Mouse (Mus musculus) forebrain, embryonic 12.5 days (tissue): ENCODE results near the gene Pbxip1. TPM values are rescaled to one million over a fixed set of nuclear protein-coding genes. Genes with fewer than 3 reads are reported as not detected.
A peak's percentile ranks its signal among the peaks of the same experiment; 100 is the strongest.

Experiments used
- ATAC-seq: fragments of 200-750 bp; cut with Nextera tagmentation; 2 replicates; pipeline ENCODE4 v1.8.0; 2017; ENCODE audit warnings: moderate TSS enrichment; ENCODE audit not compliant: low FRiP score
- H3K27ac ChIP-seq: fragments of 300-500 bp; sonication (generic); 2 replicates; pipeline ENCODE4 v1.5.1; 2016; ENCODE audit warnings: mild to moderate bottlenecking
- H3K27me3 ChIP-seq: fragments of 300-500 bp; sonication (generic); 2 replicates; pipeline ENCODE4 v1.6.1; 2016; ENCODE audit warnings: mild to moderate bottlenecking
- H3K36me3 ChIP-seq: fragments of 300-500 bp; sonication (generic); replicated peaks from 2 replicates; pipeline ENCODE4 v1.6.1; 2016; ENCODE audit warnings: mild to moderate bottlenecking
- H3K4me1 ChIP-seq: fragments of 300-500 bp; sonication (generic); 2 replicates; pipeline ENCODE4 v1.6.1; 2016
- H3K4me2 ChIP-seq: fragments of 300-500 bp; sonication (generic); 2 replicates; pipeline ENCODE4 v1.6.1; 2016; ENCODE audit warnings: mild to moderate bottlenecking, moderate library complexity
- H3K4me3 ChIP-seq: fragments of 300-500 bp; sonication (generic); replicated peaks from 2 replicates; pipeline ENCODE4 v1.5.1; 2016; ENCODE audit warnings: mild to moderate bottlenecking
- H3K9ac ChIP-seq: fragments of 300-500 bp; sonication (generic); 2 replicates; pipeline ENCODE4 v1.6.1; 2016; ENCODE audit warnings: mild to moderate bottlenecking
- H3K9me3 ChIP-seq: fragments of 300-500 bp; sonication (generic); 2 replicates; pipeline ENCODE4 v1.6.1; 2016
- WGBS: fragments of 180-500 bp; shearing (Covaris S2); methylation state at CpG from one replicate; pipeline ENCODE4 v1.1.7; 2016; 5-methylcytosine and 5-hydroxymethylcytosine counted together
- polyA plus RNA-seq: library from polyadenylated mRNA; unstranded; fragments of >200 nt; fragmentation: Nextera tagmentation; extraction: Ambion mirVana; gene quantifications from 2 replicates; pipeline ENCODE4 v1.2.1, GENCODE M21; 2016

Pbxip1 gene
- polyA plus RNA-seq, 1 experiment from 2014 or later: 14.4 TPM

DNA sequence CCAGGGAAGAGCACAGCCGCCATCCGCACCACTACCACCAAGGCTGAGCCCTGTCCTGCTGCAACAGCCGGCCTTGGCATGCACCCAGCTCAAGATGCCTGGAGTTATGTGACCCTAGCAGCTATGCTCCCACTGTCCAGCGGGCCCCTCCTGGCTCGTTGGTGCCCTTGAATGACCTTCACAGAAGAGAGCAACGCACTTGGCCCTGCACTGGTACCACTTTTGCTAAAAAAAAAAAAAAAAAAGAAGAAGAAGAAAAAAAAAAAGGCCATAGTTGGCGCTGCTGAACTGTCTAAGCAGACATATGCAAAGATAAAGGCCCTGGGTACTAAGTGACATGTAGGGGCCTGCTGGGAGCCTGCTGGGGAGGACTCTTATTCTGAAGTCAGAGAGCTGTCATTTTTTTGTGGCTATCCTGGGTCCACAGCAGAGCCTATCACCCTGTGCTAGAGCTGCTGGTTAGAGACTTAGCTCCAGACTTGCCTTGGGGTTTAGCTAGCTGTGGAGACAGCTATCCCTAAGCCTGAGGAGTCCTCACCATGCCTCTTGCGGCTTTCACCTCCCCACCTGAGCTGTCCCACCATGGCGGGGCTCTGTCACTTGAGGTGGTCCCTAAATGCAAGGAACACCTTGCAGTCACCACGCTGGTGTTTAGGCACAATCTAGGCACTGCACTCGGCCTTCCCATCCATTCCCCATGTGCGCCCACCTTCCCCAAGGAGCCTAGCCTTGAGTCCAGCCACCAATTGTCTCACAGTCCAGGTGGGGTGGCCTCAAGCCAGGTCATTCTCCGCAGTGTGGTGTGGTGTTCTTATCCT, 12.4 kb downstream of the Pbxip1 start:
- H3K27ac ChIP-seq: no peak overlapping the region
- H3K36me3 ChIP-seq: no peaks in the 10 kb centered on the region; the same call in 1 of the 2 replicates
- H3K4me3 ChIP-seq: no peak overlapping the region
- H3K9ac ChIP-seq: no peak overlapping the region
- H3K27me3 ChIP-seq: no peaks in the 10 kb centered on the region
- no peak for ATAC-seq
- no peak overlapping the region for H3K4me2 ChIP-seq
- H3K4me1 ChIP-seq: peaks cover 3% of the 10 kb centered on the region; the same call in 1 of the 2 replicates
- WGBS: 72% methylated on average over 13 of the region's 13 CpGs
- H3K9me3 ChIP-seq: no peaks in the 10 kb centered on the region

DNA sequence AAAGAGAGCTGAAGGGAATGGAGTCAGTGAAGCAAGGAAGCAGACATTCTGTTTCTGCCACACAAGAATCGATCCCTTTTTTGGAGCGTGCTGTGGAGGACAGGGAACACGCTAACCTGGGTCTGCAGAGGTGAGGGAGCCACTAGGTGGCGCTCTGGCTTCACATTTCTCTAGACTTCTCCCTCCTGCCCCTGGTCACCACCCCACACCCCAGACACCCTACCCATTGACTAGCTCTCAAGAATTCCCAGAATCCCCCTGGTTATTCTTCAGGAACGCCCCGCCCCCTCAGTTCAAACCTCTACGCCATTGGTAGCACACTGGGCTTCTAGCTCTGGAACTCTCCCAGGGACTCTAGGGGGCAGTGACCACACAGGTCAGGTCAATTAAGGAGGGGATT, 13.0 kb downstream of the Pbxip1 start:
- Histone ChIP-seq H3K4me3 (no peak overlapping the region), H3K4me1 (peaks cover 3% of the 10 kb centered on the region; the same call in 1 of the 2 replicates), H3K4me2 (no peak overlapping the region), H3K9me3 (no peaks in the 10 kb centered on the region), H3K27me3 (no peaks in the 10 kb centered on the region), H3K27ac (no peak overlapping the region), H3K9ac (no peak overlapping the region), H3K36me3 (no peaks in the 10 kb centered on the region; the same call in 1 of the 2 replicates)
- peak; percentile 74 for ATAC-seq
- WGBS: 46% methylated on average over 7 of the region's 7 CpGs

DNA sequence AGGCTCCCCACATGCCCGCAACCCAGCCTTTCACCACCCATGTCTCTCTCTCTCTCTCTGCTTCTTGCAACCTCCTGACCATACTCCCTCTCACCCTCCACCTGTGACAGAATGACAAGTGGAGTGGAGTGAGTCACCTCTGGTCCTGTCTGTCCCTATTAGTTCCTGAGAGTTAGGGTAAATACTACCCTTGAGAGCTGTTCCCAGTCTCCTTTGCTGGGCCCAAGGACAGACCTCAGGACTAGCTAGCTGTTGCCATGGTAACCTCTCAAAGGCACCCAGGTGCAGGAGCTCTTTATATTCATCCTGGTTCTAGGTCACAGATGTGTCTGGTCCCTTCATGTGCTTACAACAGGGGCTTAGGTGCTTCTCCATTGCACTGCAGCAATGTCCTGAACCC, 15.4 kb downstream of the Pbxip1 start:
- H3K4me2 ChIP-seq: no peak overlapping the region
- H3K4me3 ChIP-seq: no peak overlapping the region
- H3K36me3 ChIP-seq: no peaks in the 10 kb centered on the region
- H3K27ac ChIP-seq: no peak overlapping the region
- H3K4me1 ChIP-seq: peaks cover 5% of the 10 kb centered on the region; the same call in 1 of the 2 replicates
- no peaks in the 10 kb centered on the region for H3K9me3 ChIP-seq
- no peak overlapping the region for H3K9ac ChIP-seq
- no peak for ATAC-seq
- no peaks in the 10 kb centered on the region for H3K27me3 ChIP-seq
- 95% methylated on average over 1 of the region's 1 CpGs for WGBS

DNA sequence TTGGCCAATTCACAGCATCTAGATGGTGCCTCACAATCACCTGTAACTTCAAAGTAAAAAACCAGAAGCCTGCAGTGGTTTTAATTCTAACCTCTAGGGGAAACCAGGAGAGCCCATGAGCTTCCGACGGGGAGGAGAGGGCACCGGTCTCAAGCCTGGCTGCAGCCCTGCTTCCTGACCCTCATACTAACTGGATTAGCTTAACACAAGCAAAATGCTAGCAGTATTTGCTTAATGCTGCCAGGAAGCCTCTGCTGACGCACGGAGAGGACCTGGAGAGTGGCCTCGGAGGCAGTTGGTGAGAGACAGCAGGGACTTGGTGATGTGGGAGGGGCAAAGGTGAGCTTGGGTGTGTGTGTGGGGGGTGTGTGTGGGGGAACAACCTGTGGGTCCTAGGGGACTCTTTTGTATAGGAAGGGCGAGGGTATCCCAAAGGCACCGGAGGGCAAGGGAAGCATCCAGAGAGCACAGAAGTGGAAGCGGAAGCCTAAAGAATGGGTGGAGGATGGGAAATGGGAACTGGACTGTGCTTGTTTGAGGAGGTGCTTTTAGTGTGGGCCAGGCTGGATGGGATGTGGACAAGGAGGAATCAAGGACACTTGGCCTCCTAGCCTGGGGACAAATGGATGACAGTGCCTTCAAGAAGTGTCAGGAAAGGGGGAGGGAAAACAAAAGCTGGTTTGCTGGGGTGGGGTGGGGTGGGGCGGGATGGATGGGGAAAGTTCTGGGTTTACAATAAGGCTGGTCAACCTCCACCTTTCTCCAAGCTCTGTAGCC, 18.1 kb downstream of the Pbxip1 start, which contains the start of gene Pmvk:
TSS of gene Pmvk (plus strand) at position 141 of the 777 bp plus-strand sequence.
- whole genome bisulfite sequencing: 59% methylated on average over 10 of the region's 10 CpGs
- no peak within 1 kb of the TSS for H3K4me3 ChIP-seq
- H3K27ac ChIP-seq: no peak within 1 kb of the TSS
- no peak within 1 kb of the TSS for H3K4me2 ChIP-seq
- H3K9ac ChIP-seq: no peak within 1 kb of the TSS
- ATAC-seq: no peak
- no peaks in the 10 kb centered on the region for H3K9me3 ChIP-seq
- H3K27me3 ChIP-seq: no peaks in the 10 kb centered on the region
- H3K36me3 ChIP-seq: no peaks in the 10 kb centered on the region
- H3K4me1 ChIP-seq: peaks cover 10% of the 10 kb centered on the region

DNA sequence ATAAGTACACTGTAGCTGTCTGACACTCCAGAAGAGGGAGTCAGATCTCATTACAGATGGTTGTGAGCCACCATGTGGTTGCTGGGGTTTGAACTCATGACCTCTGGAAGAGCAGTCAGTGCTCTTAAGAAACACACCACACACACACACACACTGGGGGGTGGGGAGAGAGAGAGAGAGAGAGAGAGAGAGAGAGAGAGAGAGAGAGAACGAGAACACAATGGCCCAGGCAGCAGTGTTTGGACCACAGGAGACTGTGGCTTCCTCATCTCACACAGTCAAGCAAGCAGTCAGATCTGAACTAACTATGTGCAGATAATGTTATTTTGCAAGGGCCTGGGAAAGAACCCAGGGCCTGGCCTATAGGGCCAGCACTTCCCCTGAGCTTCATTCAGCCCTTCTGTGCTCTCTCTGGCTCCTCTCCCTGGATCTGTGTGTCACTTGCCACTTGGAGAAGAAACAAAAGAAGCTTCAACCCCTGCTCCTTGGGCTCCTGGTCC, 19.3 kb downstream of the Pbxip1 start:
- peaks cover 19% of the 10 kb centered on the region for H3K4me1 ChIP-seq

DNA sequence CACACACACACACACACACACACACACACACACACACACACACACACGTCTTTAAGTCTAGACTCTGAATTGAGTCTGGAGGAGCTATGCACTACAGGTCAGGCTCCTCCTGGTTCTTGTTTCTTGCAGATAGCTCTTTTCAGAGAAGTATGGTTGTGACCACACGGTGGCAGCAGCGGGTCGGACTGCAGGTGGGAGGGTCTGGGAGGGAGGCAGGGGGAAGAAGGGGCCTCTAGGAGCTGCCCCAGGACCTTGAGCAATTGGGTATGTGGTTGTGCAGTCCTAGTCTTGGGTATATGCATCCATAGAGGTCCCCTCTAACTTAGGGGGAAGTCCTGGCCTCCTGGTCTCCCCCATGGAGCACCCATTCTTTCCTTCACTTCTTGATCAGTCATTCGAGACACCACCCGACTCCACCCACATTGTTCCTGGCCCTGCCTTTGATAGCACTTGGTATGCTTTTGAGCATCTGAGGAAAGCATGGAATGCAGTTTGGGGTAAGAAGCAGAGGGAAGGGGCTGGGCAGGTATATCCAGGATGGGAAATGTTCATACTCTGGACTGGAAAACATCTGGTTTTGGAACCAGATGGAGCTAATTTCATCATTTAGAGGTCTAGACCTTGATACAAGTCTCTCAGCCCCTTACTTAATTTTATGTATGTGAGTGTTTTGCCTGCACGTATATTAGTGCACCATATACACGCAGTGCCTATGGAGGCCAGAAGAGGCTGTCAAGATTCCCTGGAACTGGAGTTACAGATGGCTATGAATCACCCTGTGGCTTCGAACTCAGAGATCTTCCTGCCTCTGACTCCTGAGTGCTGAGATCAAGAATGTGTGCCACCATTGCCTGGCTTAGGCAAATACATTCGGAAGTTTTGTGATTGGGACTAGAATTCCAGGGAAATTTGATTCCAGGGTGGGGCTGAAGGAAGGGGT, 20.5 kb downstream of the Pbxip1 start:
- Histone ChIP-seq H3K9me3 (no peaks in the 10 kb centered on the region), H3K4me2 (no peak overlapping the region), H3K36me3 (0 out of 2 replicates have a peak, but pooled peaks cover 6% of the 10 kb centered on the region), H3K4me3 (no peak overlapping the region), H3K27ac (no peak overlapping the region), H3K27me3 (no peaks in the 10 kb centered on the region), H3K9ac (no peak overlapping the region), H3K4me1 (peaks cover 17% of the 10 kb centered on the region)
- ATAC-seq: no peak
- WGBS: 34% methylated on average over 10 of the region's 10 CpGs

More for the DNA sequence above, 19.3 kb downstream of the Pbxip1 start:
- Histone ChIP-seq H3K4me2 (no peak overlapping the region), H3K9me3 (no peaks in the 10 kb centered on the region), H3K27me3 (no peaks in the 10 kb centered on the region), H3K4me3 (no peak overlapping the region), H3K27ac (no peak overlapping the region), H3K9ac (no peak overlapping the region), H3K36me3 (no peaks in the 10 kb centered on the region)
- 50% methylated on average over 1 of the region's 1 CpGs for WGBS
- no peak for ATAC-seq

DNA sequence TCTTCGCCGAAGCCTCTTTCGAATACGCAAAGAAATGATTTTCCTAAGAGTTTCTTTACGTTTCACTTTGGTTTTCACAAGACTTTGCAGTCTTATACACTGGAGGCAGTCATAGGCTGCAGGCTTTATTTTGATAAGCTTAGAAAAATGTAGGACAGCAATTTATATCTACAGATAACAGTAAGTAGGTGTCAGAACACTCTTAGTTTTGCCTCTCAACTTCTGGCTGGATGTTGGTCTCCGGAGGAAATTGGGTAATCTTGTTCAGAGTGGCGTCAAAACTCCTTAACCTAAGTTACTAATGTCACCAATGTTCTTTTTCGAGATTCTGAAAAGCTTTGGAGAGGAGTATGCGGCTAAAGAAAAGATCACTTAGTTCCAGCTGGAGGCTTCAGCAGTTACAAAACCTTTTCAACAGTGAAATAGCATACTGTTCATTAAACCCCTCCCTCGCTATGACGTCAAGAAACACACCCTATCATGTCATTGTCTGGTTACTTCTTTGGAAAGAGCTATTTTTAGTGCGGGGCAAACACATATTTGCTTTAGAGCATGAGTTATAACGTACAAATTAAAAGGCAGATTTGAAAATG, 22.0 kb downstream of the Pbxip1 start:
- Histone ChIP-seq H3K9ac (no peak overlapping the region; the same call in 1 of the 2 replicates), H3K4me2 (peak overlapping the region; percentile 80), H3K27me3 (no peaks in the 10 kb centered on the region), H3K4me1 (peaks cover 16% of the 10 kb centered on the region), H3K4me3 (peak overlapping the region; percentile 58), H3K36me3 (0 out of 2 replicates have a peak, but pooled peaks cover 10% of the 10 kb centered on the region), H3K27ac (peak overlapping the region; percentile 46; the same call in 1 of the 2 replicates), H3K9me3 (no peaks in the 10 kb centered on the region)
- peak; percentile 28; the same call in 1 of the 2 replicates for ATAC-seq
- WGBS: 44% methylated on average over 13 of the region's 13 CpGs

DNA sequence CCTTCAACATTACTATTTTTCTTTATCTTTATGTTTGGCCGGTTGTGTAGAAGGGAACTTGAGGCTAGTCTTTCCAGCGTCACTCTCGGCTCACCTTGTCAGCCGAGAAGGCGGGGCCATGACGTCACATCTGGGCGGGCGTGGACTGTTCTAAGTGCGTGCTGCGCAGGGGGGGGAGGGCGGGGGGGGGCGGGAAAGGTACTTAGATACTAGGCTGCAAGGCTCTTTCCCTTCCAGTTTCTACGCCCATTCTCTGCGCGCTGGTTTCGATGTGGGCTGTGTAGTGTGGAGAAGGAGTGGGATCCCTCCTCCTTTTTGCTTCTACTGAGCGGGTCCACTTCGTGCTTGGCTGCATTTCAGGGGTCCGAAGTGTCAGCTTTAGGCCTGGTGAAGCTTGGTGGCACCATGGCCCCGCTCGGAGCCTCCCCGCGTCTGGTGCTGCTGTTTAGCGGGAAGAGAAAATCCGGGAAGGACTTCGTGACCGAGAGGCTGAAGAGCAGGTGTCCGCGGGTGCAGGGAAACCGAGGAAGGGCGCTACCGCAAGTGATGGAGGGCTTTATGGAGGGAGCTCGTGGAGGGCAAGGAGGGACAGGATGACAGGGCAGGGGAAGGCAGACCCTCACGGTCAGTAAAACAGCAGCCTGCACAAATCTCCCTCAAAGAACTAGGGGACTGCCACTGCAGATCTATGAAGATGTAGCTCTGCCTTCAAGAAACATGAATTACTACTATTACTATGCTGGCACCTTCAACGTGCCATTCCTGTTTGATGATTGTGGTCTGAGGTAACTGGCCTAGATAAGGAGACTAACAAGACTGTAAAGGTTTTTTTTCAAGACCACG, 22.7 kb downstream of the Pbxip1 start:
- ATAC-seq: peak; percentile 92
- H3K4me1 ChIP-seq: peaks cover 16% of the 10 kb centered on the region
- H3K27ac ChIP-seq: peak overlapping the region; percentile 87
- peak overlapping the region; percentile 58 for H3K4me3 ChIP-seq
- H3K9me3 ChIP-seq: no peaks in the 10 kb centered on the region
- 2% methylated on average over 32 of the region's 36 CpGs for WGBS
- H3K27me3 ChIP-seq: no peaks in the 10 kb centered on the region
- peak overlapping the region; percentile 73 for H3K9ac ChIP-seq
- peak overlapping the region; percentile 80 for H3K4me2 ChIP-seq
- peaks cover 12% of the 10 kb centered on the region; the same call in 1 of the 2 replicates for H3K36me3 ChIP-seq

DNA sequence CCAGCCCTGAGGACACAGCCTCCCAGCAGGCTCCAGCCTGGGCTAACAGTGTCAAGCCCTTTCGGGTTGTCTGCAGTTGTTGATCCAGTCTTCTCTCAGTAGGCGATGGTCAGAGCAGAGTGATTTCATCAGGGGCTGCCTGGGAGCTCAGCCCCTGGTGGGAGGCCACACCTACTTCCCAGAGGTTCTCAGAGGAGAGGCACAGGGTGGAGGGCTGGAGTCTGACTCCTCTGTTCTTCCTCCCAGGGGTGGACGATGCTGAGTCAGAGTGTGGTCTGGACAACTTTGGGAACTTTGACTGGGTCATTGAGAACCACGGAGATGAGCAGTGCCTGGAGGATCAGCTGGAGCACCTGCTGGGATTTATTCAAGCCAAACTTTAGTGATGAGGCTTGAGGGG, 31.8 kb downstream of the Pbxip1 start:
- H3K4me3 ChIP-seq: no peak overlapping the region
- H3K9ac ChIP-seq: no peak overlapping the region
- no peaks in the 10 kb centered on the region for H3K4me1 ChIP-seq
- no peak overlapping the region for H3K4me2 ChIP-seq
- WGBS: 41% methylated on average over 4 of the region's 4 CpGs
- no peaks in the 10 kb centered on the region for H3K9me3 ChIP-seq
- H3K36me3 ChIP-seq: peaks cover 35% of the 10 kb centered on the region
- H3K27me3 ChIP-seq: no peaks in the 10 kb centered on the region
- no peak for ATAC-seq
- H3K27ac ChIP-seq: no peak overlapping the region

DNA sequence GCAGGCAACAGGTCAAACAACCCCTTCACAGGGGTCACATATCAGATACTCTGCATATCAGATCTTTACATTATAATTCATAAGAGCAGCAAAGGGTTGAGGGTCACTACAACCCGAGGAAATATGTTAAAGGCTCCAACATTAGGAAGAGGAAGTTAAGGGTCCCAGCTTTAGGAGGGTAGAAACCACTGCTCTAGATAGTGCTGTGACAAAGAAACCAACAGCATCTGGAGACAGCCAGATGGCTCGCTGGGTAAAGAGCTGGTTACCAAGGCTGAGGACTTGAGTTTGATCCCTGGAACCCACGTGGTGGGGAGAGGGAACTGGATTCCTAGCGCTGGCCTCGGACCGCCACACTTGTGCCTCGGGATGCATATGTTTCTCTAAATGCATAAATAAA, 35.8 kb downstream of the Pbxip1 start:
- Histone ChIP-seq H3K9ac (no peak overlapping the region), H3K4me1 (no peaks in the 10 kb centered on the region), H3K9me3 (no peaks in the 10 kb centered on the region), H3K4me2 (no peak overlapping the region), H3K27me3 (no peaks in the 10 kb centered on the region), H3K27ac (no peak overlapping the region), H3K4me3 (no peak overlapping the region), H3K36me3 (peaks cover 26% of the 10 kb centered on the region)
- no peak for ATAC-seq
- WGBS: 87% methylated on average over 7 of the region's 7 CpGs
